Mouse (Mus musculus) ES-E14 (cell line): ENCODE measurements around the gene Zfp618.

Source experiments
- ZC3H11A ChIP-seq: IDR thresholded peaks from 2 replicates; pipeline ENCODE4 v1.6.1; 2012; ENCODE audit warnings: low read depth, mild to moderate bottlenecking, inconsistent platforms, low read length, borderline replicate concordance
- ZNF384 ChIP-seq: IDR thresholded peaks from 2 replicates; pipeline ENCODE4 v1.6.1; 2012; ENCODE audit warnings: low read depth, low read length, inconsistent platforms

DNA sequence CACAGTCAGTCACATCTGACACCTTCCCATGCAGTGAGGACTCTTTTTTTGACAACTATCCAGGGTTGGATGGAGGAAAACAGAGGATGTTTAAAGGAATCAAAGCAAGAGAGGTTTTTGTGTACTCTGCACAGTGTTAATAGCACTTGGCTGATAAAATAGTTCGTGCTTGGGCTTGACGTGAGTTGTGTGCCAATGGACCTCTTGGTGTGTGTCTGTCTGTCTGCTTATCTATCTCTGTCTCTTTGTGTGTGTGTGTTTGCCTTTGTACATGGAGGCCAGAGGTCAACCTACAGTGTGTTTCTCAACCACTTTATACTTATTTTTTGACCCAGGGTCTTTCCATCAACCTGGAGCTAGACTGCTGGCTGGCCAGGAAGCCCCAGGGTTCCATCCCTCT is 27.8 kb downstream of the Zfp618 start:
- TF ChIP-seq ZNF384 (no peak), ZC3H11A (no peak)
